Mouse (Mus musculus): ENCODE measurements at regions not wholly inside any gene's neighbourhood (a gene's known extent, or its start where the extent isn't known, plus 50 kb on each side); places are given as distances from the start of the nearest gene placed in this dataset.

GRCm38 (mm10) chr13:72557951-72558350 lies 70.7 kb upstream of the Irx2 start:
- TF ChIP-seq NANOG (IDR thresholded peaks at IDR 0.05; ENCODE audit: borderline replicate concordance, low read length) = no peak
- no peak for TF ChIP-seq CTCF (conservative IDR thresholded peaks at IDR 0.05; ENCODE audit: low read length)
